Mouse (Mus musculus) urinary bladder, postnatal 4 days (tissue): Measurements from ENCODE around the gene Rhno1.
"Not testable (repeated sequence)": the region's sequence is repeated elsewhere in the genome, so short reads cannot be mapped to it uniquely, and the experiment has no call there.

Experiments
- DNase-seq, 2 experiments: peaks; one replicate each; pipeline ENCODE4 v3.0.0; 2021 to 2022; ENCODE audit warnings: low spot score in 2 of 2

Rhno1 gene

GRCm38 (mm10) chr6:128362381-128363006 lies at the start of gene Rhno1, which contains the start of gene Foxm1:
Rhno1 (minus strand) TSS chr6:128362911.
Foxm1 (plus strand) TSS chr6:128362967.
- peak; percentile 78 to 87 for DNase-seq

GRCm38 (mm10) chr6:128411115-128411514 lies 48.4 kb upstream of the Rhno1 start:
- DNase-seq = peak; percentile 60 to 80

GRCm38 (mm10) chr6:128410305-128410704 lies 47.6 kb upstream of the Rhno1 start:
- DNase-seq = no peak

- no peak for DNase-seq
These were observed 45.9 kb upstream of the Rhno1 start for GRCm38 (mm10) chr6:128408544-128409125.

- DNase-seq = no peak
These were observed 42.0 kb upstream of the Rhno1 start for GRCm38 (mm10) chr6:128404708-128405107.

GRCm38 (mm10) chr6:128399421-128400185 lies 36.9 kb upstream of the Rhno1 start:
- DNase-seq = peak in 1 of 2 experiments; percentile 40

GRCm38 (mm10) chr6:128398996-128399395 lies 36.3 kb upstream of the Rhno1 start, which contains the start of gene Nrip2:
Nrip2 (plus strand) TSS chr6:128399296.
- no peak for DNase-seq

GRCm38 (mm10) chr6:128397574-128398261 lies 35.0 kb upstream of the Rhno1 start:
- DNase-seq = no peak

- DNase-seq = no peak
These were observed 28.0 kb upstream of the Rhno1 start for GRCm38 (mm10) chr6:128390683-128391082.

GRCm38 (mm10) chr6:128389185-128389584 lies 26.5 kb upstream of the Rhno1 start:
- no peak for DNase-seq

- DNase-seq = no peak
These were observed 22.3 kb upstream of the Rhno1 start for GRCm38 (mm10) chr6:128385026-128385425.

GRCm38 (mm10) chr6:128383752-128384151 lies 21.0 kb upstream of the Rhno1 start:
- DNase-seq = no peak

GRCm38 (mm10) chr6:128381254-128381653 lies 18.5 kb upstream of the Rhno1 start:
- no peak for DNase-seq

- not testable (repeated sequence) for DNase-seq
These were observed 18.0 kb upstream of the Rhno1 start for GRCm38 (mm10) chr6:128380594-128381167.

- DNase-seq = no peak
These were observed 16.9 kb upstream of the Rhno1 start for GRCm38 (mm10) chr6:128379636-128380035.

- DNase-seq = no peak
These were observed 13.8 kb upstream of the Rhno1 start for GRCm38 (mm10) chr6:128376371-128377085.

- no peak for DNase-seq
These were observed 12.5 kb upstream of the Rhno1 start, which contains the start of the genes Tex52 and Gm44596 for GRCm38 (mm10) chr6:128375192-128375591. Tex52 (plus strand) TSS chr6:128375456. Gm44596 (plus strand) TSS chr6:128375503.

- DNase-seq = no peak
These were observed 7.3 kb upstream of the Rhno1 start for GRCm38 (mm10) chr6:128370040-128370439.

- no peak for DNase-seq
These were observed 3.8 kb upstream of the Rhno1 start for GRCm38 (mm10) chr6:128366466-128366865.

- no peak for DNase-seq
These were observed 2.0 kb upstream of the Rhno1 start for GRCm38 (mm10) chr6:128364721-128365120.
